Mouse (Mus musculus) midbrain, embryonic 10.5 days (tissue): ENCODE data around the gene Itpr2. TPM values are rescaled to one million over a fixed set of nuclear protein-coding genes. Genes with fewer than 3 reads are reported as not detected.

Experiments used
- DNase-seq: peaks from one replicate; pipeline ENCODE4 v3.0.0-alpha.2; 2017; ENCODE audit warnings: low spot score
- H3K27ac ChIP-seq: fragments of 300-500 bp; sonication (generic); replicated peaks from 2 replicates; pipeline ENCODE4 v1.5.1; 2016; ENCODE audit warnings: mild to moderate bottlenecking
- H3K27me3 ChIP-seq: fragments of 300-500 bp; sonication (generic); 2 replicates; pipeline ENCODE4 v1.6.1; 2016; ENCODE audit warnings: low read depth, mild to moderate bottlenecking; ENCODE audit not compliant: poor library complexity, severe bottlenecking
- H3K36me3 ChIP-seq: fragments of 300-500 bp; sonication (generic); 2 replicates; pipeline ENCODE4 v1.6.1; 2016; ENCODE audit warnings: mild to moderate bottlenecking, moderate library complexity
- H3K4me1 ChIP-seq: fragments of 300-500 bp; sonication (generic); 2 replicates; pipeline ENCODE4 v1.6.1; 2016
- H3K4me3 ChIP-seq: fragments of 300-500 bp; sonication (generic); 2 replicates; pipeline ENCODE4 v1.5.1; 2016; ENCODE audit warnings: mild to moderate bottlenecking, moderate library complexity
- H3K9me3 ChIP-seq: fragments of 300-500 bp; sonication (generic); replicated peaks from 2 replicates; pipeline ENCODE4 v1.6.1; 2016; ENCODE audit warnings: mild to moderate bottlenecking
- WGBS: fragments of 180-500 bp; shearing (Covaris S2); methylation state at CpG from one replicate; pipeline ENCODE4 v1.1.7; 2016; 5-methylcytosine and 5-hydroxymethylcytosine counted together
- polyA plus RNA-seq: library from polyadenylated mRNA; unstranded; fragments of >200 nt; fragmentation: Nextera tagmentation; extraction: Ambion mirVana; gene quantifications from 2 replicates; pipeline ENCODE4 v1.2.1, GENCODE M21; 2016

Itpr2 gene
- polyA plus RNA-seq, 1 experiment from 2014 or later: 4.4 TPM

DNA sequence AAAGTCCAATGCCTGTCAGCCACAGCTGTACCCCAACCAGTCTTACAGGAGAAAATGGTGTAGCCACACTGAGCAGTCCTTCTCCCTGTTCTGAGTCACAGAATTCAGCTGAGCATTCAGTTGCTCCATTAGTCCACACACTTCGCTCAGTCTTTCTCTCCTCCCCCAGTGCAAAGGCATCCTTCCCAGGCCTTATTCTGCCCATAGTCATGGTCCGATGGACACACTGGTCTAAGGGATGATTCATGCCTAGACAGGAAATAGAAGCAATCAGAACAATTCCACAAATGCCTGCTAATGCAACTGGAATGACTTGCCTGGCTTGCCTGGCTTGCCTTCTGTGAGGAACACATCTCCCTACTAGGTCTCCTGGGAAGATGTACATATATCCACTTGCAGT, 25.5 kb upstream of the Itpr2 start:
- Histone ChIP-seq H3K36me3 (no peaks in the 10 kb centered on the region), H3K4me1 (no peaks in the 10 kb centered on the region), H3K9me3 (no peaks in the 10 kb centered on the region), H3K4me3 (no peak overlapping the region), H3K27me3 (no peaks in the 10 kb centered on the region), H3K27ac (no peak overlapping the region)
- no peak for DNase-seq
- WGBS: 87% methylated on average over 2 of the region's 2 CpGs

DNA sequence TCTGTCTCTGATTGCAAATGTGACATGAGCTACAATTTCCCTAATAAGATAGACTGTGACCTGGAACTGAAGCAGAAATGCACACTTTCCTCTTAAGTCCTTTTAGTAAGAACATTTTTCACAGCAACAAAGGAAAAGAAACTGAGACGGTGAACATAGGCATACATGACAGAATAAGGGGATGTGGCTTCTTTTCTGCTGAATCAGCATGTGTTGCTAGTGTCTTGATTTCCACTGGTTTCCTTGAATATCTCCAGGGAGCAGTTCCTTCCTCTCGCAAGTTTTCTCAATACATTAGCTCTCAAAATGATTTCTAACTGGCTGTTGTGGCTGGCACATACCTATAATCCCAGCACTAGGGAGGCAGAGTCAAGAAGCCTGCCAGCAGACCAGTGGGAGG, 23.5 kb upstream of the Itpr2 start:
- H3K4me3 ChIP-seq: no peak overlapping the region
- H3K27ac ChIP-seq: no peak overlapping the region
- DNase-seq: no peak
- no peaks in the 10 kb centered on the region for H3K36me3 ChIP-seq
- no peaks in the 10 kb centered on the region for H3K9me3 ChIP-seq
- H3K4me1 ChIP-seq: no peaks in the 10 kb centered on the region
- H3K27me3 ChIP-seq: no peaks in the 10 kb centered on the region
- WGBS: 85% methylated on average over 2 of the region's 2 CpGs

DNA sequence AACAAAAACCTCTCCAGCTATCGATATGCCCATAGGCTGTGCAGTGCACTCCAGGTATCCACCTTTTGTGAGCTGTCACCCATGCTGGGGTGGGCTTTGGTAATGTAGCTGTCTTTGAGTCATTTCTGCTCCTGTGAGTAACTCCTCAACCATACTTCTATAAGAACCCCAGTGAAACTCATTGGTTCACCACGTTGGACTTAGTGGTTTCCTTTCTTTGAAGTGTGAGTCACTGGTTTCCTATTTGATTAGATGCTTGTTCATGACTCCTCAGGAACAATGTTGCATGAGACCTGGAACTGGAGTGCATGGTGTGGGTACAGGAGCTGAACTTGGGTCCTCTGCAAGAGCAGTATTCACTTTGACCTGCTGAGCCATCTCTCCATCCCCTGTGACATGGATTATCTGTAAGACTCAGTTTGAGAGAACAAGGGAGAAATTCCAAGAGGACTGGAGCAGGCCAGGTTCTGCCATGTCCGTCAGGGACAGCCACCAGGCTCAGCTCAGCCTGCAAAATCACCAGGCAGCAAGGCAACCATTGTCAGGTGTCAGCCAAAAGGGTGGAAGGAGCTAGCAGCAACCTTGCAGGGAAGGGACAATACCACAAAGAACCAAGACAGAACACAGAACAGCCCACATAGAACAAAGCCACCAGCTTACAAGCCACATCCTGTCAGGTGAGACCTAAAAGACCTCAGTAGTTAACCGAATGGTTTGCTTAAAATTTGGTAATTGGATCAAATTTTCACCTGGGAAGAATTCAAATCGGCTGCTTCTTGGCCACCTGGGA, 19.6 kb upstream of the Itpr2 start:
- Histone ChIP-seq H3K4me3 (no peak overlapping the region), H3K27me3 (no peaks in the 10 kb centered on the region), H3K9me3 (no peaks in the 10 kb centered on the region), H3K36me3 (no peaks in the 10 kb centered on the region), H3K4me1 (no peaks in the 10 kb centered on the region), H3K27ac (no peak overlapping the region)
- WGBS: 87% methylated on average over 5 of the region's 5 CpGs
- DNase-seq: no peak

DNA sequence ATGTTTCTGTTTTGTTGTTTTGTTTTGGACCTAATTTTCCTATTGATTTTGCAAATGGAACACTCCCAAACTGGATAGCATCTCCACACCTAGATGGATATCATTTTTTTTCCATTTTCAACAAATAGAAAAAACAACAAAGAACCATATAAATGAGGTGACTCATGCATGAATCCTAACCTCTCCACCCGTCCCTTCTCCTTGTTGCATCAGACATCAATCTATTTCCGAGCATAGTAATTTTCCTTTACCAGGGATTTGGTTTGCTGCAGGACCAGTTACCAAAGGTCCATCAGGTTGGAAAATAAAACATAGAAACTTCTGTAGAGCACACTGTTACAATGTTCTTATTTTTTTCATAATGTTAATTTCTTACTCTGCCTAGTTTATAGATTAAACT, 17.0 kb upstream of the Itpr2 start:
- Histone ChIP-seq H3K4me1 (peaks cover 6% of the 10 kb centered on the region), H3K27ac (no peak overlapping the region), H3K36me3 (no peaks in the 10 kb centered on the region), H3K4me3 (no peak overlapping the region), H3K9me3 (no peaks in the 10 kb centered on the region), H3K27me3 (no peaks in the 10 kb centered on the region)
- DNase-seq: no peak
- 73% methylated on average over 2 of the region's 2 CpGs for WGBS

DNA sequence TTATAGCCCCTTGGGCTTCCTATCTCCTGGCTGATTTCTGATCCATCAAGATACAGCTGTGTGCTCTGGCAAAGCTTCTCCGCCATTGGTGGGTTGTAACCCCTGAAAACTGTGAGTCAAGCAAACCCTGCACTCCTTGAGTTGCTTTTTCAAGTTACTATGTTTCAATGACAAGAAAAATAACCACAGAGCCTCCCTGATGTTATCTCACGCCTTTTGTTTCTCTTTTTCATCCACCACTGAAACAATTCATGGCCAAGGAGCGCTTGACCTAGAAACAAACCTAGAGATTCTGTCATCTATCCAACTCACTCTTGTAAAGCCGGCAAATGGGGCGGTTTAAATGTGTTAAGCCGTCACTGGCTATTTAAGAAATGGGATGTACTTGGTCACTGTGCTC, 13.9 kb upstream of the Itpr2 start:
- Histone ChIP-seq H3K36me3 (no peaks in the 10 kb centered on the region), H3K9me3 (no peaks in the 10 kb centered on the region), H3K4me1 (peaks cover 11% of the 10 kb centered on the region), H3K27ac (no peak overlapping the region), H3K27me3 (no peaks in the 10 kb centered on the region), H3K4me3 (no peak overlapping the region)
- DNase-seq: no peak
- WGBS: 87% methylated on average over 6 of the region's 6 CpGs

DNA sequence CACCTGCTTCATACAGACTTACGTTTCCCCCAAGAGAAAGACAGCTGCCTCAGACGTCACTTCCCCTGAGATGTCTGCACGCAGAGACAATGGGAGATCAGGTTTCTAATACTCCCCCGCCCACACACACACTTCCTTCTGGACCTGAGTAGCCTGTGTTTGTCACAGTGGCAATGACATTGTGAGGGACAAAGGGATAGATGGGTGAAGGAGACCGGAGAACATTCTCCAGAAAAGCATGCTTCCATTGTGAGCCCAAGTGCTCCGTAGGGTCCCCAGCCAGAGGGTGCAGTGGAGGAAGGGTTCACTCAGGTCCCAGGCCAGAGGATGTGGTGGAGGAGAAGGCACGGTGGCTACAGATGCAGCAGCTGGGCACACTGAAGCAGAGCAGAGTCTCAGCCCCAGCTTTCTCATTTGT, 12.5 kb upstream of the Itpr2 start:
- no peak for DNase-seq
- 58% methylated on average over 7 of the region's 7 CpGs for WGBS
- Histone ChIP-seq H3K4me3 (no peak overlapping the region), H3K27ac (no peak overlapping the region), H3K36me3 (no peaks in the 10 kb centered on the region), H3K4me1 (peaks cover 11% of the 10 kb centered on the region), H3K9me3 (no peaks in the 10 kb centered on the region), H3K27me3 (no peaks in the 10 kb centered on the region)

DNA sequence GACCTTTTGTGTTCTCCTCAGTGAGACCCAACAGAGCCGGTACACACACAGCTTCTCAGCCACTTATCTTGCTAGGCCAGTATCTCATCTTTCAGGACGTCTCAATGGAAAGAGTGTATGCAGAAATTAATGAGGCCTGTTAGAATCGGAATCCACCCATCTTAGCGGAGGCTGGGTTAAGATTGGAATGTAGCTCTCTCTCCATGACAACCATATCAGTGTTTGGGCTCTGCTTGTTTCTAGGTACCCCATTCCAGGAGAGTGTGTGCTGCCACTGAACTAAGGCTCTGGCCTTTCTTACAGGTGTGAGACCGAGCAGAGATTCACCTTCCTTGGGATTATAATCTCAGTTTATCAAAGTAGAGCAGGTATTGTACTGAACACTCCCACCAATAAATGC, 11.9 kb upstream of the Itpr2 start:
- H3K27ac ChIP-seq: no peak overlapping the region
- H3K4me1 ChIP-seq: peaks cover 11% of the 10 kb centered on the region
- no peaks in the 10 kb centered on the region for H3K27me3 ChIP-seq
- no peaks in the 10 kb centered on the region for H3K36me3 ChIP-seq
- H3K4me3 ChIP-seq: no peak overlapping the region
- 81% methylated on average over 5 of the region's 5 CpGs for WGBS
- no peaks in the 10 kb centered on the region for H3K9me3 ChIP-seq
- no peak for DNase-seq

DNA sequence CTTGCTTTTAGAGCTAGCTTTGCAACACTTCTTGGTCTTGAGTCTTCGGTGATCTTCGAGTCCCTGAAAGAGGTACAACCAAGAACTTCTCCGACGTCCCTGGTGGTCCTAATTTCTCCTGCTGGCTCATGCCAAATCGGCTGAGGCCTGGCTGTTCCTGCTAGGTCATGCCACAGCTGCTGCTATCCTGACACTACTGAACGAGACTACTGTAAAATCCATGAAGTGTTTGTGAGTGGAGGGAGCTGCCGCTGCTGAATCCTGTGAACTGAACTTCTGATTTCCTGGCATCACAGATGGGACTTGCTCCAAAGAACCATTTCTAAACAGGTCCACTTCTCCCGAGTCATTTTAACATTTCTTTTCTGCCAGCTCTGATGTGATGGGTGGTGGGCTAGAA, 11.4 kb upstream of the Itpr2 start:
- peaks cover 11% of the 10 kb centered on the region for H3K4me1 ChIP-seq
- no peak overlapping the region for H3K4me3 ChIP-seq
- H3K9me3 ChIP-seq: no peaks in the 10 kb centered on the region
- H3K27me3 ChIP-seq: no peaks in the 10 kb centered on the region
- WGBS: 94% methylated on average over 8 of the region's 8 CpGs
- DNase-seq: no peak
- no peak overlapping the region for H3K27ac ChIP-seq
- no peaks in the 10 kb centered on the region for H3K36me3 ChIP-seq

DNA sequence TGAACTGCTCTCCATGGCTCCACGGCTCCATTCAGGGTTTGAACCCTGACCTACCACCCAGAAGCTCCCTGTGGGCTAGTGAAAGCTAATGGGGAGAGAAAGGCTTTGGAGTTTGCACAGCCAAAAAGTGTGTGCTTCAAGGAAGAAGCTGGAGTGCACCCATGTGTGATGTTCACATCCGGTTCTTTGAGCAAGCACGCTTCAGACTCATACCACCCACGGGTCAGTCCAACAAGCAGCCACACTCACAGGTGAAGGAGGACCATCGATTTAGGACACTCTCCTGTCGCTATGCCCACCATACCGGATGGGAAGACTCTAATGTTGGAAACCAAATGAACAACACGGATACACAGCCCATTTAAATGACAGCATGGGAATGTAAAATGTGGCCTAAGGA, 9.5 kb upstream of the Itpr2 start:
- H3K9me3 ChIP-seq: no peaks in the 10 kb centered on the region
- DNase-seq: no peak
- H3K27me3 ChIP-seq: no peaks in the 10 kb centered on the region
- no peak overlapping the region for H3K4me3 ChIP-seq
- no peaks in the 10 kb centered on the region for H3K36me3 ChIP-seq
- H3K27ac ChIP-seq: no peak overlapping the region
- 84% methylated on average over 8 of the region's 8 CpGs for WGBS
- H3K4me1 ChIP-seq: peaks cover 11% of the 10 kb centered on the region

DNA sequence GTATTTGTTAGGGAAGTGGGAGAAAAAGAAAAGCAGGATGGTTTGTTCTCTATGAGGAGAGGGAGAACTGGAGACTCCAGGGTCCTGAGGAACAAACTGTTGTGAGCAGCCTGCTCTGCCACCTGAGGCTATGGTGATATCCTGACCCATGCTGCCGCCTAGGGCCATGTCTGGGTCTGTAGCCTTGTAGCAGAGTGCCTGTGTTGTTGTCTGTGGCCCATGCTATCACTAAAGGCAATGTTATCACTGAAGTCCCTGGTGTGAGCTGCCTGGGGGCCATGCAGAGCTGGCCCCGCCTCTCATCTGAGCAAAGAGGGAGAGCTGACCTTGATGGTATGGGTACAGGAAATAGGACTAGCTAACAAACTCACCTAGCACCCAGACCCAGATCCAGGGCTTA, 7.9 kb upstream of the Itpr2 start:
- no peak for DNase-seq
- Histone ChIP-seq H3K36me3 (no peaks in the 10 kb centered on the region), H3K4me1 (peaks cover 11% of the 10 kb centered on the region), H3K4me3 (no peak overlapping the region), H3K27me3 (no peaks in the 10 kb centered on the region), H3K9me3 (no peaks in the 10 kb centered on the region), H3K27ac (no peak overlapping the region)
- WGBS: 79% methylated on average over 2 of the region's 2 CpGs

DNA sequence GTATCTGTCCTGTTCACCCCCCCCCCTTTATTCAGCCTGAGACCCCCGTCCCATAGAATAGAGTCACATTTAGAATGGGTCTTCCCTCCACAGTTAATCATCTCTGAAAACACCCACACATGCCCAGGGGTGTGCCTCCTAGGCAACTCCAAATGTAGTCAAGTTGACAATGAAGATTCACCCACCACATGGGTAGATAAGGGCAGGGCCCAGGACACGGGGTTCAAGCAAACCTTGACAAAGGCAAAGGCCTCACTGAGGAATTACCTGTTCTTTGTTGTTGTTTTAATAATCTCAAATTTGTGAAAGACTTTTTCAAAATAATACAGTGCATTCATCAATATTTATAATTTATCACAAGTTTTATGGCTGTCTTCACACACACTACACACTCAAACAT, 2.4 kb upstream of the Itpr2 start:
- no peak for DNase-seq
- H3K4me3 ChIP-seq: no peak overlapping the region
- 88% methylated on average over 2 of the region's 2 CpGs for WGBS
- H3K9me3 ChIP-seq: no peaks in the 10 kb centered on the region
- H3K27ac ChIP-seq: no peak overlapping the region
- H3K27me3 ChIP-seq: peaks cover 37% of the 10 kb centered on the region
- H3K4me1 ChIP-seq: peaks cover 18% of the 10 kb centered on the region
- H3K36me3 ChIP-seq: no peaks in the 10 kb centered on the region

DNA sequence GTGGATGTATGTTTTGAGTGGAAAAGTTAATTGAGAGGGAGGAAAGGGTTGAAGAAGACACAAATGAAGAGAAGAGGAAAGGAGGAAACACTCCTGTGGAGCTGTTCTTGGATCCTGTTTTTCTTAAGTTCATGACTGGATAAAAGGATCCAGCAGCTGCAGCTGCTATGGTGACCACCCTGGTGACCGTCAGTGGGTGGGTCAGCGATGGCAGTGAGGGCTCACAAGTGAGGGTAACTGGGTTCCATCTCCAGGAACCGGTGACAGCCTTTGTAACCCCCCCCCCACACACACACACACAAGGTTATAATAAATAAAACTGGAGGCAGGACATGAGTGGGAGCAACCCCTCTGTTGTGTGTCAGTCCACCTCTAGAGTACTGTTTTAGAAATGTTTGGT, 833 bp upstream of the Itpr2 start:
- no peaks in the 10 kb centered on the region for H3K9me3 ChIP-seq
- DNase-seq: no peak
- 50% methylated on average over 3 of the region's 3 CpGs for WGBS
- peaks cover 38% of the 10 kb centered on the region for H3K27me3 ChIP-seq
- peak overlapping the region; percentile 68 for H3K4me3 ChIP-seq
- no peaks in the 10 kb centered on the region for H3K36me3 ChIP-seq
- H3K27ac ChIP-seq: no peak overlapping the region
- peaks cover 18% of the 10 kb centered on the region for H3K4me1 ChIP-seq

DNA sequence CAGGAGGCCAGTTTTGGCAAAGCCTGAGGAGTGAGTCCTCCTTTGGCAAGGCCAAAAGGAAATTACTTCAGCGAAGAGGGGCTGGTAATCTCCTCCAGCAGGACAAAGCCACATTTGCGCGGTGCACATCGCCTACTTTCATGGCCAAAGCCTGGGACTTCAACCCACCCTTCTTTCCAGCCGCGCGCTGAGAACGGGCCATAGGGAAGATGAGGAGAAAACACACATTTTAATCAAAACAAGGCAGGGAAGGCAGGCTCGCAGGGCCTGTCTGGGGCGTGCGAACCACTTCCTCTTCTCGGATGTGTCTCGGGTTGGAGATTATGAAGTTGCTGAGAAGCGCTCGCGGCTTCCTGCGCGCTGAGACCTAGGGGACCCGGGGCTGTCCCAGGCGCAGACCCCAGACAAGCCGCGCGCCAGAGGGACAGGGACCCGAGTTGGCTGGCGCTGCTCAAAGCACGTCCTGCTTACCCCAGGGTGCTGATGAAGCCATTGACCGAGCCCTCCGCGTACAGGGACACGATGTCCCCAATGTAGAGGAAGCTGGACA, 632 bp downstream of the Itpr2 start:
- WGBS: under 1% methylated on average over 30 of the region's 30 CpGs
- Histone ChIP-seq H3K4me3 (peak overlapping the region; percentile 68), H3K4me1 (peaks cover 18% of the 10 kb centered on the region), H3K9me3 (no peaks in the 10 kb centered on the region), H3K27ac (peak overlapping the region; percentile 73), H3K27me3 (peaks cover 38% of the 10 kb centered on the region), H3K36me3 (no peaks in the 10 kb centered on the region)
- DNase-seq: no peak
